Mouse (Mus musculus) retina, postnatal 1 day (tissue): ENCODE measurements around the gene Rapgef5.

Experiments used
- DNase-seq: peaks from one replicate; pipeline ENCODE4 v3.0.0-alpha.2; 2012

Rapgef5 gene

GRCm38 (mm10) chr12:117516179-117516578 lies at the start of gene Rapgef5:
Gene Rapgef5, plus strand, starts transcription at chr12:117516479.
- no peak for DNase-seq

- DNase-seq: no peak
Measured at GRCm38 (mm10) chr12:117468329-117468728, 48.0 kb upstream of the Rapgef5 start.

- DNase-seq: no peak
Measured at GRCm38 (mm10) chr12:117479014-117479413, 37.3 kb upstream of the Rapgef5 start.

GRCm38 (mm10) chr12:117479680-117480079 lies 36.6 kb upstream of the Rapgef5 start:
- DNase-seq: no peak

GRCm38 (mm10) chr12:117480958-117481357 lies 35.3 kb upstream of the Rapgef5 start:
- no peak for DNase-seq

- DNase-seq: no peak
Measured at GRCm38 (mm10) chr12:117482665-117483064, 33.6 kb upstream of the Rapgef5 start.

GRCm38 (mm10) chr12:117486118-117487057 lies 29.9 kb upstream of the Rapgef5 start:
- DNase-seq: no peak

GRCm38 (mm10) chr12:117496501-117497176 lies 19.6 kb upstream of the Rapgef5 start:
- no peak for DNase-seq

GRCm38 (mm10) chr12:117497361-117497760 lies 18.9 kb upstream of the Rapgef5 start:
- no peak for DNase-seq

GRCm38 (mm10) chr12:117499242-117499641 lies 17.0 kb upstream of the Rapgef5 start:
- no peak for DNase-seq

GRCm38 (mm10) chr12:117501180-117501579 lies 15.1 kb upstream of the Rapgef5 start:
- DNase-seq: no peak

- DNase-seq: no peak
Measured at GRCm38 (mm10) chr12:117502834-117503233, 13.4 kb upstream of the Rapgef5 start.

- no peak for DNase-seq
Measured at GRCm38 (mm10) chr12:117505163-117505562, 11.1 kb upstream of the Rapgef5 start.

- no peak for DNase-seq
Measured at GRCm38 (mm10) chr12:117507772-117508171, 8.5 kb upstream of the Rapgef5 start.

- no peak for DNase-seq
Measured at GRCm38 (mm10) chr12:117509919-117510318, 6.4 kb upstream of the Rapgef5 start.

GRCm38 (mm10) chr12:117512468-117512867 lies 3.8 kb upstream of the Rapgef5 start:
- no peak for DNase-seq

GRCm38 (mm10) chr12:117513150-117513932 lies 2.9 kb upstream of the Rapgef5 start:
- DNase-seq: no peak

- peak; percentile 35 for DNase-seq
Measured at GRCm38 (mm10) chr12:117517275-117517936, 1.1 kb downstream of the Rapgef5 start.

GRCm38 (mm10) chr12:117524311-117525013 lies 8.2 kb downstream of the Rapgef5 start:
- no peak for DNase-seq

- DNase-seq: no peak
Measured at GRCm38 (mm10) chr12:117527889-117528288, 11.6 kb downstream of the Rapgef5 start.

GRCm38 (mm10) chr12:117528509-117529145 lies 12.3 kb downstream of the Rapgef5 start:
- no peak for DNase-seq
